Mouse (Mus musculus): ENCODE measurements around the gene Sdc3. TPM values are rescaled to one million over a fixed set of nuclear protein-coding genes. Genes with fewer than 3 reads are reported as not detected.

The Sdc3 gene
- polyA plus RNA-seq, 1 experiment: 45.3 TPM

GRCm38 (mm10) chr4:130774822-130775221, 17.5 kb upstream of the Sdc3 start:
- H3K36me3 ChIP-seq (ENCODE audit: control insufficient read depth, insufficient read depth, low read length): peaks cover 2% of the 10 kb centered on the region; the same call in 1 of the 2 replicates
- WGBS: 87% methylated on average over 4 of the region's 4 CpGs
- no peak overlapping the region for H3K27ac ChIP-seq (ENCODE audit: insufficient read depth, low read depth, low read length)
- H3K27me3 ChIP-seq (replicated peaks; ENCODE audit: control insufficient read depth, insufficient read depth, low read length): no peaks in the 10 kb centered on the region
- H3K4me1 ChIP-seq (ENCODE audit: control insufficient read depth, insufficient read depth, low read length): peaks cover 8% of the 10 kb centered on the region; the same call in 1 of the 2 replicates
- H3K4me3 ChIP-seq (ENCODE audit: insufficient read depth, low read depth, low read length): no peak overlapping the region
- TF ChIP-seq POLR2A (IDR thresholded peaks at IDR 0.05; ENCODE audit: low read depth, low read length): no peak
- no peak for TF ChIP-seq CTCF (conservative IDR thresholded peaks at IDR 0.05; ENCODE audit: insufficient read depth, insufficient read length, low read depth, low read length)
- DNase-seq: no peak

GRCm38 (mm10) chr4:130777647-130778046, 14.7 kb upstream of the Sdc3 start:
- no peak for DNase-seq
- Histone ChIP-seq H3K4me1 (ENCODE audit: control insufficient read depth, insufficient read depth, low read length) (peaks cover 8% of the 10 kb centered on the region; the same call in 1 of the 2 replicates), H3K27ac (ENCODE audit: insufficient read depth, low read depth, low read length) (no peak overlapping the region), H3K27me3 (replicated peaks; ENCODE audit: control insufficient read depth, insufficient read depth, low read length) (no peaks in the 10 kb centered on the region), H3K4me3 (ENCODE audit: insufficient read depth, low read depth, low read length) (no peak overlapping the region), H3K36me3 (ENCODE audit: control insufficient read depth, insufficient read depth, low read length) (peaks cover 2% of the 10 kb centered on the region; the same call in 1 of the 2 replicates)
- WGBS: 41% methylated on average over 10 of the region's 10 CpGs
- no peak for TF ChIP-seq CTCF (conservative IDR thresholded peaks at IDR 0.05; ENCODE audit: insufficient read depth, insufficient read length, low read depth, low read length)

GRCm38 (mm10) chr4:130779037-130779436, 13.3 kb upstream of the Sdc3 start:
- TF ChIP-seq POLR2A (IDR thresholded peaks at IDR 0.05; ENCODE audit: low read depth, low read length) (no peak), CTCF (conservative IDR thresholded peaks at IDR 0.05; ENCODE audit: insufficient read depth, insufficient read length, low read depth, low read length) (no peak)
- Histone ChIP-seq H3K4me3 (ENCODE audit: insufficient read depth, low read depth, low read length) (no peak overlapping the region), H3K4me1 (ENCODE audit: control insufficient read depth, insufficient read depth, low read length) (peaks cover 8% of the 10 kb centered on the region; the same call in 1 of the 2 replicates), H3K27me3 (replicated peaks; ENCODE audit: control insufficient read depth, insufficient read depth, low read length) (no peaks in the 10 kb centered on the region), H3K36me3 (ENCODE audit: control insufficient read depth, insufficient read depth, low read length) (peaks cover 2% of the 10 kb centered on the region; the same call in 1 of the 2 replicates), H3K27ac (ENCODE audit: insufficient read depth, low read depth, low read length) (no peak overlapping the region)
- no peak for DNase-seq
- 39% methylated on average over 3 of the region's 3 CpGs for WGBS

- Histone ChIP-seq H3K36me3 (ENCODE audit: control insufficient read depth, insufficient read depth, low read length) (no peaks in the 10 kb centered on the region; the same call in 1 of the 2 replicates), H3K4me3 (ENCODE audit: insufficient read depth, low read depth, low read length) (no peak overlapping the region)
These were observed 9.8 kb upstream of the Sdc3 start for GRCm38 (mm10) chr4:130782492-130782891.

GRCm38 (mm10) chr4:130784755-130785154, 7.6 kb upstream of the Sdc3 start:
- H3K4me3 ChIP-seq (ENCODE audit: insufficient read depth, low read depth, low read length): no peak overlapping the region
- H3K36me3 ChIP-seq (ENCODE audit: control insufficient read depth, insufficient read depth, low read length): no peaks in the 10 kb centered on the region; the same call in 1 of the 2 replicates
- no peak overlapping the region for H3K27ac ChIP-seq (ENCODE audit: insufficient read depth, low read depth, low read length)
- no peaks in the 10 kb centered on the region for H3K27me3 ChIP-seq (replicated peaks; ENCODE audit: control insufficient read depth, insufficient read depth, low read length)
- no peaks in the 10 kb centered on the region for H3K4me1 ChIP-seq (ENCODE audit: control insufficient read depth, insufficient read depth, low read length)
- no peak for DNase-seq
- no peak for TF ChIP-seq POLR2A (IDR thresholded peaks at IDR 0.05; ENCODE audit: low read depth, low read length)
- peak; percentile 65 for TF ChIP-seq CTCF (conservative IDR thresholded peaks at IDR 0.05; ENCODE audit: insufficient read depth, insufficient read length, low read depth, low read length)
- WGBS: 15% methylated on average over 4 of the region's 4 CpGs

More at GRCm38 (mm10) chr4:130782492-130782891, 9.8 kb upstream of the Sdc3 start:
- Histone ChIP-seq H3K4me1 (ENCODE audit: control insufficient read depth, insufficient read depth, low read length) (peaks cover 3% of the 10 kb centered on the region; the same call in 1 of the 2 replicates), H3K27me3 (replicated peaks; ENCODE audit: control insufficient read depth, insufficient read depth, low read length) (no peaks in the 10 kb centered on the region), H3K27ac (ENCODE audit: insufficient read depth, low read depth, low read length) (no peak overlapping the region)
- no peak for DNase-seq
- TF ChIP-seq CTCF (conservative IDR thresholded peaks at IDR 0.05; ENCODE audit: insufficient read depth, insufficient read length, low read depth, low read length) (no peak), POLR2A (IDR thresholded peaks at IDR 0.05; ENCODE audit: low read depth, low read length) (no peak)
- 85% methylated on average over 2 of the region's 2 CpGs for WGBS

- WGBS: 68% methylated on average over 5 of the region's 5 CpGs
- TF ChIP-seq CTCF (conservative IDR thresholded peaks at IDR 0.05; ENCODE audit: insufficient read depth, insufficient read length, low read depth, low read length): no peak
- TF ChIP-seq POLR2A (IDR thresholded peaks at IDR 0.05; ENCODE audit: low read depth, low read length): no peak
- Histone ChIP-seq H3K4me1 (ENCODE audit: control insufficient read depth, insufficient read depth, low read length) (no peaks in the 10 kb centered on the region), H3K4me3 (ENCODE audit: insufficient read depth, low read depth, low read length) (no peak overlapping the region), H3K27ac (ENCODE audit: insufficient read depth, low read depth, low read length) (no peak overlapping the region), H3K27me3 (replicated peaks; ENCODE audit: control insufficient read depth, insufficient read depth, low read length) (no peaks in the 10 kb centered on the region), H3K36me3 (ENCODE audit: control insufficient read depth, insufficient read depth, low read length) (no peaks in the 10 kb centered on the region)
- no peak for DNase-seq
These were observed 4.8 kb upstream of the Sdc3 start for GRCm38 (mm10) chr4:130787530-130787929.

- Histone ChIP-seq H3K4me1 (ENCODE audit: control insufficient read depth, insufficient read depth, low read length) (no peaks in the 10 kb centered on the region), H3K27me3 (replicated peaks; ENCODE audit: control insufficient read depth, insufficient read depth, low read length) (no peaks in the 10 kb centered on the region), H3K27ac (ENCODE audit: insufficient read depth, low read depth, low read length) (no peak overlapping the region), H3K4me3 (ENCODE audit: insufficient read depth, low read depth, low read length) (no peak overlapping the region), H3K36me3 (ENCODE audit: control insufficient read depth, insufficient read depth, low read length) (no peaks in the 10 kb centered on the region)
- TF ChIP-seq CTCF (conservative IDR thresholded peaks at IDR 0.05; ENCODE audit: insufficient read depth, insufficient read length, low read depth, low read length) (peak; percentile 95), POLR2A (IDR thresholded peaks at IDR 0.05; ENCODE audit: low read depth, low read length) (no peak)
- peak; percentile 79 for DNase-seq
- WGBS: 11% methylated on average over 6 of the region's 6 CpGs
These were observed 2.2 kb upstream of the Sdc3 start for GRCm38 (mm10) chr4:130790180-130790579.

Data from kidney, adult 2 months (tissue).